Mouse (Mus musculus): ENCODE data around the gene Syde2. TPM values are rescaled to one million over a fixed set of nuclear protein-coding genes. Genes with fewer than 3 reads are reported as not detected.

The Syde2 gene
- polyA plus RNA-seq, 1 experiment: not detected

- TF ChIP-seq POLR2A (IDR thresholded peaks at IDR 0.05; ENCODE audit: insufficient read depth, low read depth, low read length) (no peak), CTCF (IDR thresholded peaks at IDR 0.05; ENCODE audit: insufficient read depth, low read depth, low read length) (no peak)
- Histone ChIP-seq H3K27ac (ENCODE audit: insufficient read depth, low read depth, low read length) (no peak overlapping the region), H3K4me3 (ENCODE audit: insufficient read depth, low read depth, low read length) (no peak overlapping the region), H3K4me1 (ENCODE audit: control insufficient read depth, insufficient read depth, low read length) (no peaks in the 10 kb centered on the region)
- 48% methylated on average over 5 of the region's 5 CpGs for WGBS
Observed at GRCm38 (mm10) chr3:146030255-146030836, 42.7 kb downstream of the Syde2 start.

GRCm38 (mm10) chr3:146032976-146033375, 45.3 kb downstream of the Syde2 start:
- no peak overlapping the region for H3K27ac ChIP-seq (ENCODE audit: insufficient read depth, low read depth, low read length)
- no peaks in the 10 kb centered on the region for H3K4me1 ChIP-seq (ENCODE audit: control insufficient read depth, insufficient read depth, low read length)
- H3K4me3 ChIP-seq (ENCODE audit: insufficient read depth, low read depth, low read length): no peak overlapping the region
- 90% methylated on average over 5 of the region's 5 CpGs for WGBS
- TF ChIP-seq POLR2A (IDR thresholded peaks at IDR 0.05; ENCODE audit: insufficient read depth, low read depth, low read length): no peak
- TF ChIP-seq CTCF (IDR thresholded peaks at IDR 0.05; ENCODE audit: insufficient read depth, low read depth, low read length): no peak

GRCm38 (mm10) chr3:146037906-146038305, 50.2 kb downstream of the Syde2 start:
- 66% methylated on average over 15 of the region's 15 CpGs for WGBS
- H3K4me1 ChIP-seq (ENCODE audit: control insufficient read depth, insufficient read depth, low read length): no peaks in the 10 kb centered on the region
- TF ChIP-seq CTCF (IDR thresholded peaks at IDR 0.05; ENCODE audit: insufficient read depth, low read depth, low read length) (no peak), POLR2A (IDR thresholded peaks at IDR 0.05; ENCODE audit: insufficient read depth, low read depth, low read length) (no peak)
- no peak overlapping the region for H3K4me3 ChIP-seq (ENCODE audit: insufficient read depth, low read depth, low read length)
- H3K27ac ChIP-seq (ENCODE audit: insufficient read depth, low read depth, low read length): no peak overlapping the region

GRCm38 (mm10) chr3:146039132-146039903, 51.6 kb downstream of the Syde2 start:
- TF ChIP-seq CTCF (IDR thresholded peaks at IDR 0.05; ENCODE audit: insufficient read depth, low read depth, low read length) (no peak), POLR2A (IDR thresholded peaks at IDR 0.05; ENCODE audit: insufficient read depth, low read depth, low read length) (no peak)
- Histone ChIP-seq H3K4me3 (ENCODE audit: insufficient read depth, low read depth, low read length) (no peak overlapping the region), H3K27ac (ENCODE audit: insufficient read depth, low read depth, low read length) (no peak overlapping the region), H3K4me1 (ENCODE audit: control insufficient read depth, insufficient read depth, low read length) (no peaks in the 10 kb centered on the region)
- WGBS: 53% methylated on average over 12 of the region's 12 CpGs

GRCm38 (mm10) chr3:146041382-146041781, 53.7 kb downstream of the Syde2 start:
- no peak overlapping the region for H3K4me3 ChIP-seq (ENCODE audit: insufficient read depth, low read depth, low read length)
- 95% methylated on average over 11 of the region's 11 CpGs for WGBS
- no peaks in the 10 kb centered on the region for H3K4me1 ChIP-seq (ENCODE audit: control insufficient read depth, insufficient read depth, low read length)
- TF ChIP-seq POLR2A (IDR thresholded peaks at IDR 0.05; ENCODE audit: insufficient read depth, low read depth, low read length) (no peak), CTCF (IDR thresholded peaks at IDR 0.05; ENCODE audit: insufficient read depth, low read depth, low read length) (no peak)
- no peak overlapping the region for H3K27ac ChIP-seq (ENCODE audit: insufficient read depth, low read depth, low read length)

GRCm38 (mm10) chr3:146044977-146045376, 57.3 kb downstream of the Syde2 start:
- no peak overlapping the region for H3K4me3 ChIP-seq (ENCODE audit: insufficient read depth, low read depth, low read length)
- no peak overlapping the region for H3K27ac ChIP-seq (ENCODE audit: insufficient read depth, low read depth, low read length)
- 70% methylated on average over 11 of the region's 11 CpGs for WGBS
- TF ChIP-seq POLR2A (IDR thresholded peaks at IDR 0.05; ENCODE audit: insufficient read depth, low read depth, low read length) (no peak), CTCF (IDR thresholded peaks at IDR 0.05; ENCODE audit: insufficient read depth, low read depth, low read length) (no peak)
- H3K4me1 ChIP-seq (ENCODE audit: control insufficient read depth, insufficient read depth, low read length): peaks cover 5% of the 10 kb centered on the region

- TF ChIP-seq POLR2A (IDR thresholded peaks at IDR 0.05; ENCODE audit: insufficient read depth, low read depth, low read length) (no peak), CTCF (IDR thresholded peaks at IDR 0.05; ENCODE audit: insufficient read depth, low read depth, low read length) (no peak)
- H3K4me3 ChIP-seq (ENCODE audit: insufficient read depth, low read depth, low read length): no peak overlapping the region
- H3K4me1 ChIP-seq (ENCODE audit: control insufficient read depth, insufficient read depth, low read length): peaks cover 5% of the 10 kb centered on the region
- no peak overlapping the region for H3K27ac ChIP-seq (ENCODE audit: insufficient read depth, low read depth, low read length)
- WGBS: 89% methylated on average over 11 of the region's 11 CpGs
Observed at GRCm38 (mm10) chr3:146046076-146046475, 58.4 kb downstream of the Syde2 start.

GRCm38 (mm10) chr3:146047704-146048207, 60.1 kb downstream of the Syde2 start:
- no peak overlapping the region for H3K4me3 ChIP-seq (ENCODE audit: insufficient read depth, low read depth, low read length)
- peaks cover 5% of the 10 kb centered on the region for H3K4me1 ChIP-seq (ENCODE audit: control insufficient read depth, insufficient read depth, low read length)
- no peak for TF ChIP-seq CTCF (IDR thresholded peaks at IDR 0.05; ENCODE audit: insufficient read depth, low read depth, low read length)
- TF ChIP-seq POLR2A (IDR thresholded peaks at IDR 0.05; ENCODE audit: insufficient read depth, low read depth, low read length): no peak
- 40% methylated on average over 15 of the region's 15 CpGs for WGBS
- H3K27ac ChIP-seq (ENCODE audit: insufficient read depth, low read depth, low read length): no peak overlapping the region

- 97% methylated on average over 5 of the region's 5 CpGs for WGBS
- Histone ChIP-seq H3K4me1 (ENCODE audit: control insufficient read depth, insufficient read depth, low read length) (peaks cover 5% of the 10 kb centered on the region), H3K27ac (ENCODE audit: insufficient read depth, low read depth, low read length) (no peak overlapping the region), H3K4me3 (ENCODE audit: insufficient read depth, low read depth, low read length) (no peak overlapping the region)
- no peak for TF ChIP-seq POLR2A (IDR thresholded peaks at IDR 0.05; ENCODE audit: insufficient read depth, low read depth, low read length)
- TF ChIP-seq CTCF (IDR thresholded peaks at IDR 0.05; ENCODE audit: insufficient read depth, low read depth, low read length): no peak
Observed at GRCm38 (mm10) chr3:146049951-146050350, 62.3 kb downstream of the Syde2 start.

All from olfactory bulb, adult 2 months (tissue).